Mouse (Mus musculus): ENCODE data around the gene Gm5580. TPM values are rescaled to one million over a fixed set of nuclear protein-coding genes. Genes with fewer than 3 reads are reported as not detected.

The Gm5580 gene
- polyA plus RNA-seq (2012; fragmentation: generic; extraction: Trizol) = under 1 TPM; 0.33 to 0.67 TPM

DNA sequence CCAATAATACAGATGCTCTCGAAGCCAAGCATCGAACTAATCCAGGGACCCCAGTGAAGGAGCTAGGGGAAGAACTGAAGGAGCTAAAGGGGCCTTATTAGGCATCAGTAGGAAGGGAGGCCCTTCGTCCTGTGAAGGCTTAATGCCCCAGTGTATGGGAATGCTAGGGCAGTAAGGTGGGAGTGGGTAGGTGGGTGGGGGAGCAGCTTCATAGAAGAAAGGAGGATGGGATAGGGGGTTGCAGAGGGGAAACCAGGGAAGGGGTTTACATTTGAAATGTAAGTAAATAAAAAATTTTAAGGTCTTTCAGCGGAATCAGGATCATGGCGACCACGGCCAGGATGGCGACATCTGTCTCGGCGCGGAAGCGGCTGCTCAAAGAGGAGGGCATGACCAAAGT is at the start of gene Gm5580:
TSS of gene Gm5580 (plus strand) at position 301 of the 400 bp plus-strand sequence.

DNA sequence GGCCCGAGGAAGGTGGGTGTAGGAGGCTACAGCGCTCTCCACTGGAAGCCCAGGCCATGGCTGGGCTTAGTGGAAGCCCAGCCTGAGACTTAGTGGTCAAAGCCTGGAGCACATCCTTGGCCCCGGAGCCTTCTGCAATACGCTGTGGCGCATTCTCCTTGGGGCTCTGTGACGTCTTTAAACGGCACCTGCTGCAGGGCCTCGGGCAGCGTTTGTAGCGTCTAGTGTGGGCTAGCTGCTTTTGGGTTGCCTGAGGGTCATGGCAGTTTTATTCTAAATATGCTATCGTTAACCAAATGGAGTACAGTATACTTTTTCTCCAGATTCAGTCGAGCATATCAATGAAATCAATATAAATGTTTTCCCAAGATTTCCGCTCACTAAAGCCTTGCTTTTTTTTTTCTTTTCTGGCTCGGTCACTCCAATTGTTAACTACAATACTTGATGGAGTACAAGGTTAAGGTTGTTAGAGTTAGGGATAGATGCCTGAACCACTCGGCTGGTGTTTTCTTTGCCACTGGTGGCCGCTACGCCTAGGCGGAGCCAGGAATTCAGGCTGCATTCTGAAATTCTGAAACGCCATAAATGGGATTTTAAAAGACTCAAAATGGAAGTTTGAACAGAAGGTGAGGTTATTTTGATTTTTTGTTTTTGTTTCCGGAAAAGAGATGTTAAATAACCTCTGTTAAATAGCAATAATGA is 44.5 kb upstream of the Gm5580 start, which contains the start of gene Olfr212:
TSS of gene Olfr212 (plus strand) at position 215 of the 702 bp plus-strand sequence.

DNA sequence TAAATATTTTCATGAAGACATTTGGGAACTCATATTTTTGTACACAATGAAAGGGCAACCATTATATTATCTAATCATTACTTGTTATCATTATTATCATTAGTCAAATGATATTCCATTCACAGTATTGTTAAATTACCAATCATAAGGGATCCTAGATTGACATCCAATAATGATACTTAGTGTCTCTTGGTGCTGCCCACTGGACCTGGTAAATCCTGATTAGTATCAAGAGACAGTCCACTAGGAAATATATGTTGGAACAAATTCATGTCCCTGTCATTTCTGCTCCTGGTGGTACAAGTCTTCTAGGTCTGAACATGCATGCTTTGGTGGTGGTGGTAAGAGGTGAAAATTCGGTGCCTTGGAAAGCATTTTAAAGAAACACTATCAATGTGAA is 12.8 kb upstream of the Gm5580 start, which contains the start of gene Olfr213:
TSS of gene Olfr213 (plus strand) at position 301 of the 400 bp plus-strand sequence.

DNA sequence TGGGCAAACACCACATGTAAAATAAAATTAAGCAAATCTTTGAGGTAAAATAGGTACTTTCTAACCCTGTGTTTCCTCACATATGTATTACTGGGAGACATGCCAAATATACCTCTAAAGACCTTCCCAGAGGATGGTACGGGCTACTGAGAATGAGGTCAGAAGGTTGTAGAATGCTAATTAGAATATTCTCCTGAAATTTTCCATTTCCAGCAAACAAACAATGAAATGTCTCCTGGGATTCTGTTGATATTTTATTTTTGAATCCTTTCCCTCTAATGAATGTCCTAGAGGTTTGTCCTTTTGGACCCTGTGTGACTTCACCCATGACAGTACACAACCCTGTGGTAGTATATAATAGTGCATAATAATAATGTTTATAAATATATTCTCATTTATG is 3.0 kb downstream of the Gm5580 start, which contains the start of gene Olfr214:
TSS of gene Olfr214 (plus strand) at position 301 of the 400 bp plus-strand sequence.

DNA sequence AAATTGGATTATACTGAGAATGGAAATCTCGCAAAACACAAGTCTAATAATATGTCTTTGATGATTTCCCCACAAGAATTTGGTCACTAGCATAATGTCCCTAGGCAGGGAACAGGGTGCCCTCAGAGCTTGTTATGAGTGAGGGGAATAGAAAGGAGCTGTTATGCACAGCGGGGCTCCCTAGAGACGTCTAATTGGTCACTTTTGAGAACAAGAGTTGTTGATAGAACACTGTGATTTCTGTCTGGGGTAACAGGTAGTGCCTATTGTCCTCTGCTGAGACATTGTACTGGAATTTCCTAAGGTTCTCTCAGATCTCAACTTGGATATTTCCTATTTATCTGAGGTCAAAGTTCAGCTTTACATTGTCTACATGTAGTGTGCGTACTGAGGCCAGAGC is 33.2 kb downstream of the Gm5580 start, which contains the start of gene Olfr215:
TSS of gene Olfr215 (minus strand) at position 101 of the 400 bp plus-strand sequence.

Other genes with a start within 250 kb of the Gm5580 start
- 10 to 100 TPM in 1 of 2 experiments, 1 to 10 TPM in 1; 2.6 to 20.2 TPM for gene March8, start 213.1 kb upstream of the Gm5580 start, polyA plus RNA-seq (2012; fragmentation: generic; extraction: Trizol)
- gene Alox5, start 90.0 kb upstream of the Gm5580 start, polyA plus RNA-seq (2012; fragmentation: generic; extraction: Trizol) = not detected
- gene Olfr211, start 62.0 kb upstream of the Gm5580 start, polyA plus RNA-seq (2012; fragmentation: generic; extraction: Trizol) = not detected
- gene Olfr212, start 44.6 kb upstream of the Gm5580 start, polyA plus RNA-seq (2012; fragmentation: generic; extraction: Trizol) = not detected
- not detected for gene Olfr213, start 12.7 kb upstream of the Gm5580 start, polyA plus RNA-seq (2012; fragmentation: generic; extraction: Trizol)
- not detected for gene Olfr214, start 3.1 kb downstream of the Gm5580 start, polyA plus RNA-seq (2012; fragmentation: generic; extraction: Trizol)
- not detected for gene Olfr215, start 33.1 kb downstream of the Gm5580 start, polyA plus RNA-seq (2012; fragmentation: generic; extraction: Trizol)
- gene Zfp422, start 77.9 kb downstream of the Gm5580 start, polyA plus RNA-seq (2012; fragmentation: generic; extraction: Trizol) = not detected
- 1 to 10 TPM in 1 of 2 experiments, under 1 TPM in 1; 0.42 to 5.5 TPM for gene Depp1, start 99.5 kb downstream of the Gm5580 start, polyA plus RNA-seq (2012; fragmentation: generic; extraction: Trizol)
- under 1 TPM; 0.01 to 0.12 TPM for gene Rassf4, start 122.8 kb downstream of the Gm5580 start, polyA plus RNA-seq (2012; fragmentation: generic; extraction: Trizol)
- under 1 TPM; under 0.01 to 0.02 TPM for gene Tmem72, start 165.8 kb downstream of the Gm5580 start, polyA plus RNA-seq (2012; fragmentation: generic; extraction: Trizol)

Measured in C3H10T1/2 (cell line).